Mouse (Mus musculus): ENCODE measurements around the gene Klhl7. TPM values are rescaled to one million over a fixed set of nuclear protein-coding genes. Genes with fewer than 3 reads are reported as not detected.
A peak's percentile ranks its signal among the peaks of the same experiment; 100 is the strongest.

Gene Klhl7
- total RNA-seq, 1 experiment from 2014 or later = 29.0 TPM

DNA sequence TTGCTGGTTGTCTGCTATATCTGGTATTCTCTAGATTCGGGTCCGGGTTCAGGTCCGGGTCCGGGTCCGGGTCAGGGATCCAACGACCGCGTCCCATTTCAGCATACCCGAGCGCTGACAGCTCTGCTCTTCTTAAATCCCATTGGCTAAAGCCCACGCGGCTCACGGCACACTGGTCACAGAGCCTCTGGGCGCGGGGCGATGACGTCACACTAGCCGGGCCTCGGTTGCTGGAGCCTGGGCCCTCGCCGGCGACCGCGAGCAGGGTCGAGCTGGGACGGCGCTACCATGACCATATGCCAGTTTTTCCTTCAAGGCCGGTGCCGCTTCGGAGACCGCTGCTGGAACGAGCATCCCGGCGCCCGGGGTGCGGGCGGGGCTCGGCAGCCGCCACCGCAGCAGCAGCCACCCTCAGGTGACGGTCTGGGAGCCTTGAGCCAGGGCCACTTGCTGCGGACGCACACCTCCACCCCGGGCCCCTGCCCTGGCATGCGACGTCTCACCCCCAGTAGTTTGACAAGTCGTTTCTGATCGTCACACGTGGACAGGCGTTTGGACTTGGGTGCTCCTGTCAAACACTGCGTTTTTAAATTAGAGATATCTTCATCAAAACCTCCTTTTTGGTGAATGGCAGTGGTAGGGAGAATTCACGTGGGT lies 64.5 kb downstream of the Klhl7 start, which contains the start of gene Nupl2:
Nupl2 (plus strand) TSS at position 175 of the 657 bp plus-strand sequence.
- ATAC-seq (replicated peaks; ENCODE audit: low read depth, poor library complexity, severe bottlenecking) = peak; percentile 100

GRCm38 (mm10) chr5:24167263-24167662 lies 66.9 kb downstream of the Klhl7 start:
- ATAC-seq (replicated peaks; ENCODE audit: low read depth, poor library complexity, severe bottlenecking) = no peak

DNA sequence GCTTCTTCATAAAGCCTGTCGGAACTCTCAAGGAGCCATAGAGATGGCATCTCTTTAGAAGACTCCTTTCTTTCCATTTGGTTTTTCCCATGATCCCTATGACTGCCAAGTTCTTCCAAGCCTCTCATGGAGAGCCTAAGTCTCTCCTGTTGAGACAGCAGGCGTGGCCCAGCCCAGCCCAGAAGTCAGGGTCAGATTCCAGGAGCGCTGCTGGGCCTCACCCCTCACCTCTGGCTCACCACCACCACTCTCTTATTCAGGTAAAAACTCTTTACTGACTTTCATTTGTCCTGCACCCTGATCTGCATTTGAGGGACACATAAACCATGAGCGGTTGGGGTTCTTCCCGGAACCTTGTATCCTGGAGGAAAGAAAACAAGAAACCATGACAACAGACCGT lies 69.5 kb downstream of the Klhl7 start:
- ATAC-seq (replicated peaks; ENCODE audit: low read depth, poor library complexity, severe bottlenecking) = no peak

DNA sequence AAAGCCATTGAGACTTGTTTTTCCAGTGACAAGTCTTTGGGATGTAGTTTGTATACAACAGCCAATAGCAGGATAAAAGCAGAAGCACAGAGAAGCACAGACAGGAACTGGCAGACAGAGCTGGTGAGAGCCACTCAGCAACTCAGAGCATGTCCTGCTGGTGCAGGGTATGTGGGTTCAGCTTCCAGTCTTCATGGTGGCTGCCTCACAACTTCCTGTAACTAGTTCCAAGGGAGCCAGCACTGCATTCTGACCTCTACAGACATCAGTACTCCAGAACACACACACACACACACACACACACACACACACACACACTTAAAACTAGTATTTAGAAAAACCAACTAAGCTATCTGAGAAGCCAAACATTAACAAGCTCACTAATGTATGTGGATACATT lies 71.7 kb downstream of the Klhl7 start:
- ATAC-seq (replicated peaks; ENCODE audit: low read depth, poor library complexity, severe bottlenecking) = no peak

- ATAC-seq (replicated peaks; ENCODE audit: low read depth, poor library complexity, severe bottlenecking) = no peak
Observed at GRCm38 (mm10) chr5:24181514-24182295, 81.3 kb downstream of the Klhl7 start.

GRCm38 (mm10) chr5:24182296-24182734 lies 81.9 kb downstream of the Klhl7 start:
- ATAC-seq (replicated peaks; ENCODE audit: low read depth, poor library complexity, severe bottlenecking) = no peak

DNA sequence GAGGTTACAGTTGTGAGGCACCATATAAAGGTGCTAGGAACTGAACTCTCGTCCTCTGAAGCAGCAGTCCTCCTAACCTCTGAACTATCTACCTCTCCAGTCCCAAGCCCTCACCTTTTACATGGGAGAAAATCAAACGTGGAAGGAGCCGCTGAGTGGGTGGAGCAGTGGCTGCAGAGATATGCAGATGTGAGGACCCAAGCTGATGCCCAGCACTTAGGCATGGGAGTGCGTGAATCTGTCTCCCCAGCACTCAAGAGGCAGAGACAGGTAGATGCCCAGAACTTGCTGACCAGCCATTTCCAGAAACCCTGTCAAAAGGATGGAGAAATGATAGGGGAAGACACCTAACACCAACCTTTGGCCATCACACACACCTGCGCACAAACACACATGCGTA lies 82.7 kb downstream of the Klhl7 start:
- ATAC-seq (replicated peaks; ENCODE audit: low read depth, poor library complexity, severe bottlenecking) = no peak

DNA sequence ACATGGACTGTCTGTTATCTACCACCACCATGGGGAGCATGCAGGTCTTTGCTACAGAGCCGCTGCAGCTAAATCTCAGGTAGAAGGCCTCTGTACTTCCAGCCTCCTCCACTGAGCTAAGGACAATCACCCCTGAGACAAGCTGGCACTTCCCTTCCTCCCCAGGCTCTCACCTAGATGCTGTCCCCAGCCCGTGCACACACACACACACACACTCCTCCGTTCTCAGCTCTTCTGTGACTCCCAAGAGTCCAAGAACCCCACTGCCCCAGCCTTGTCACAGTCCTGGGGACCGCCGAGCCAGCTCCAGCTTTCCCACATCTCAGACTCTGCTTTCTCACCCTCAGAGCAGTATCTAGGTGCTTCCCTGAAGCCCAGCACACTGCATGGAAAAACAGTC lies 83.6 kb downstream of the Klhl7 start:
- no peak for ATAC-seq (replicated peaks; ENCODE audit: low read depth, poor library complexity, severe bottlenecking)

DNA sequence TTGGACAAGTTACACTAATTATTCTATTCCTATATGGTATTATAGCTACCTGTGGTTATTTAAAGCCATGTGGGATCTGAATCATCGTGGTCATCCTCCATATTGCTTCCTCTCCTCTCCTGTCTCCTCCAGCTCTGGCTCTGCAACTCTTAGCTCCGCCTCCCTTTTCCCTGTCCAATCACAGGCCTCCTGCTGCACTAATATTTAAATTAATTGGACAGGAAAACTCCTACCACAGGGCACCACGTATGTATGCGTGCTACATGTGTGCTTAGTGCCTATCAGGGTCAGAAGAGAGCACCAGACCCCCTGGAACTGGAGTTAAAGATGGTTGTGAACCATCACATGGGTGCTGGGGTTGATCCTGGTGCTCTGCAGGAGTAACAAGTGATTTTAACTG lies 88.1 kb downstream of the Klhl7 start:
- ATAC-seq (replicated peaks; ENCODE audit: low read depth, poor library complexity, severe bottlenecking) = no peak

- ATAC-seq (replicated peaks; ENCODE audit: low read depth, poor library complexity, severe bottlenecking) = no peak
Observed at GRCm38 (mm10) chr5:24191821-24192220, 91.4 kb downstream of the Klhl7 start.

DNA sequence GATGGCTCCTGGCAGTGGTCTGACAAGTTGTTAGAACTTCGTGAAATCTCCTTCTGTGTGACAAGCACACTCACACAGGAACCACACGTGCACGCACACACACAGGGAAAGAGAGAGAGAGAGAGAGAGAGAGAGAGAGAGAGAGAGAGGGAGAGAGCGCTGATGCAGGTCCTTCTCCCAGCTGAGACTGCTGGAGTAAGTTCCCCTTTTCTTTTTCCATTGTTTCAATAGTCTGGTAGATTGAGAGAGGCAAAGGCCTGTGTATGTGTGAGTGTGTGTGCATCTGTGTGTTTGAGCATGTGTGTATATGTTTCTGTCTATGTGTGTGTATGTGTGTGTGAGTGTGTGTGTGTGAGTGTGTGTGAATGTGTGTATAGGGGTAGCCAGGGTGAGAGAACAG lies 100.6 kb downstream of the Klhl7 start:
- peak; percentile 58; the same call in 1 of the 2 replicates for ATAC-seq (replicated peaks; ENCODE audit: low read depth, poor library complexity, severe bottlenecking)

DNA sequence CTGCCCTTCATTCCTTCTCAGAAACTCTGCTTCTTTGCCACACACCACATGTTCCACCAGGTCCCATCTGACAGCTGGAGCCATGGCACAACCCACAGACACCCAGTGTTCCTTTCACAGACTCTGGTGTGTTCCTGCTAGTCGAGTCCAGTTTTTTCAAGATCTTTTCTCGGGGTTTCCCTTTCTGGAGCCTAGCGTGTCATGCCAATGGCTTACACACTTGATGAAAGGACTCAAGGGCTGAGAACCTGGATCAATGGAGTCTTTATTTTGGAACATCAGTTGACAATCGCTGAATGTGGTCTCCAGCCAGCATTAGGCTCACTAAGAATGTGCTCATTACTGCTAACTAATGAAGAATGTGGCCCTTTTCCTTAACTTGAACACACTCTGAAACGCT lies 102.1 kb downstream of the Klhl7 start:
- no peak for ATAC-seq (replicated peaks; ENCODE audit: low read depth, poor library complexity, severe bottlenecking)

DNA sequence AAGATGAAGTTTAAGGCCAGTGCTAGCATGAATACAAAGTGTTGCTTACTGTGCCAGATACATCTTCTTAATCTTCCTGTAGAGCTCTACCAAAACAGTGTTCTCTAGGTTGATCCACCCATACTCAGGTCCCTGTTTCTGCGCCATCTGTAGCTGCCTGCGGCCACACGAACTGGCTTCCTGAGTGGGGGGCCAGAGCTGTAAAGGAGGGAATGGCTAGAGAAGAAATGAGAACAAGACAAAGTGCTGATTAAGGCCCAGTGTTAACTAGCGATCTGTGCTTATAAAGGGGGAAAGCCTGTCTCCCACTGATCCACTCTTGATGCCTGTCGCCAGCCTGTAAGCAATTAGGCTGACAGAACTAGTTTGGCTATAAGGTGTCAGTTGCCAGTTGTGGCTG lies 102.9 kb downstream of the Klhl7 start:
- ATAC-seq (replicated peaks; ENCODE audit: low read depth, poor library complexity, severe bottlenecking) = no peak

DNA sequence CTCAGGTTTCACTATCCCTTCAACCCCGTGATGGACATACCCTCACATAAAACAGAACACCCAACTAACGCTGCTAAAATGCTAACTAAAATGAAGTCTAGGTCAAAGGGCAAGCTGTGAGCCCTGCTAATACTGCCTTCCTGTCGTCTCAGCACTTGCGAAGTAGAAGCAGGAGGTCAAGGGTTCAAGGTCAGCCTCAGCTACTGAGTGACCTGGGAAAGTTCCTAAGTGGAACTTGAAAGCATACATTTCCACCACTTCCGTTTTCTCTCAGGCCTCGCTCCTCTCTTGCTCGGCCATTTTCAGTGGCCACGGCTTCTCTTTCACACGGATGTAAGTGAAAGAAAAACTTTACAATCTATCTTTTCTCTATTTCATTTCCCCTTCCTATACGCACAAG lies 107.6 kb downstream of the Klhl7 start:
- ATAC-seq (replicated peaks; ENCODE audit: low read depth, poor library complexity, severe bottlenecking) = 0 out of 2 replicates have a peak, but pooled peaks have one; percentile 11

DNA sequence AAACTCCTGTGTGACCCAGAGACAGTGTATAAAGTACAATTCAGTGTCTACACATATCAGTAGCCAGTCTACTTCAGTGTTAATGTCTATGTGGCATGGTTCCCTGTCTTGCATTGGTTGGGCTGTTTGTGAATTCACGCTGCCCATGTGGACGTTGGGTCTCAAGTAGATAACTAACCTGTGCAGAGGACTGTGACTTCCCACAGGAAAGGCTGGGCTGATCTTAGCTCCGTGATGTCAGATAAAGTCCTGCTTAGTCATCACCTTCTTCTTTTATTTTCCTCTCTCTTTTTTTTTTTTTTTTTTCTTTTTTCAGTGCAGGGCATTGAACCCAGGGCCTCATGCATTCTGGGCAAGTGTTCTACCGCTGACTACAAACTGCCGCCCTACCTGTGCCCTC lies 108.1 kb downstream of the Klhl7 start:
- peak; percentile 78 for ATAC-seq (replicated peaks; ENCODE audit: low read depth, poor library complexity, severe bottlenecking)

Other genes with a start within 250 kb of the Klhl7 start
- gene Fam126a, start 69.9 kb upstream of the Klhl7 start, total RNA-seq (2017) = 32.6 and 37.9 TPM in 2 replicates
- 7.1 and 8.2 TPM in 2 replicates for gene Nupl2, start 64.4 kb downstream of the Klhl7 start, total RNA-seq (2017)